Mouse (Mus musculus): Measurements from ENCODE around the gene 4930503B20Rik. TPM values are rescaled to one million over a fixed set of nuclear protein-coding genes. Genes with fewer than 3 reads are reported as not detected.

Gene 4930503B20Rik
- polyA plus RNA-seq, 1 experiment from 2014 or later: not detected

DNA sequence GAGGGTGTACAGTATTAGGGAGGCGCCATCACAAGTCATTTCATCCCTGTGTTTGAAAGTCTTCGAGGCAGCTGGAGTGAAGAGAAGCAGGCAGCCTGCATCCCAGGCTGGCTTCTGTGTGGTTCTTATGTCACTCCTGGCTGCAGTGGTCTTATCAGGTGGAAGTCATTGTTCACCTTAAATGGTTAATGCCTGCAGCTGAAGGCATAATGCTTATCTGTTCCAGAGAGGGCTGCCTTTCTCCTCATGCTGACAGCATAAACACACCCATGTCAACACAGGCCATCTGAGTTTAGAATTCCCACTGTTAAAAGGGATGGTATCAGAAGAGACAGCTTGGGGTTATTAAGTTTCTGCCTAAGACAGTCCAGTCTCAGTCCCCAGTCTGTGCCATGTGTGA lies 49.9 kb downstream of the 4930503B20Rik start:
- Histone ChIP-seq H3K27ac (ENCODE audit: low read length) (no peak overlapping the region), H3K4me2 (replicated peaks; ENCODE audit: low read depth, low read length) (no peak overlapping the region), H3K9me3 (ENCODE audit: control insufficient read depth, low read depth, low read length) (no peaks in the 10 kb centered on the region), H3K36me3 (ENCODE audit: control insufficient read depth, insufficient read depth, low read length) (no peaks in the 10 kb centered on the region), H3K9ac (replicated peaks; ENCODE audit: low read depth, low read length) (no peak overlapping the region), H3K4me3 (ENCODE audit: low read depth, low read length) (no peak overlapping the region), H3K27me3 (ENCODE audit: control insufficient read depth, insufficient read depth, low read length) (no peaks in the 10 kb centered on the region), H3K4me1 (ENCODE audit: control insufficient read depth, insufficient read depth, low read length) (no peaks in the 10 kb centered on the region)
- ATAC-seq (ENCODE audit: insufficient number of reproducible peaks, insufficient read depth, low FRiP score, low read depth): no peak
- 67% methylated on average over 2 of the region's 2 CpGs for WGBS

DNA sequence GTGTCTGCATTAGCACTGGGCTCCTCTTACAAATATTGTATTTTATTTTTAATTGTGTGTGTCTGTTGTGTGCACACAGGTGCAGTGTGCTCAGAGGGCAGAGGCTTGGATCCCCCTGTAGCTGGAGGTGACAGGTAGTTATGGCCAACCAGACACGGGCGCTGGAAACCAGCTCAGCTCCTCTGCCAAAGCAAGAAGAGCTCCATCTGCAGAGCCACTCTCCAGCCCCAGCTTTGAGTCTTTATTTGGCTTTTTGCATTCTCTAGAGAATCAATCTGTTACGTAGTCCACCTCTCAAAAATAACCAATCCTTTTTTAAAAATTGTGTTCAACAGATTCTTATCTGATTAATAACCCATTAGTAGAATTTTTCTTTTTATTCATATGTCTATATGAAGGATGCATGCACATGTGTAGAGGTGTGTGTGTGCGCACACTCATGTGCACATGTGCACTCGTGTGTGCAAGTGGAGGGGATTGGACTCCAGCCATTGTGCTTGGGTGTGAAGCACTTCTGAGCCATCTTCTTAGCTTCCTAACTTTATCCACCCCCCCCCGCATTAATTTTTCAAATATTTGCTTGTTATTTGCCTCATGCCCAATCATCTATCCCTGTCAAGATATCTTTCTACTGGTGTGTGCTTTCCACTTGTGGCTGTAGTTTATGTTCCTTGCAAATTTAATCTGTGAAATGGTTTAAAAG lies 51.8 kb downstream of the 4930503B20Rik start:
- H3K27ac ChIP-seq (ENCODE audit: low read length): no peak overlapping the region
- H3K9me3 ChIP-seq (ENCODE audit: control insufficient read depth, low read depth, low read length): no peaks in the 10 kb centered on the region
- no peak for ATAC-seq (ENCODE audit: insufficient number of reproducible peaks, insufficient read depth, low FRiP score, low read depth)
- no peak overlapping the region for H3K9ac ChIP-seq (replicated peaks; ENCODE audit: low read depth, low read length)
- no peaks in the 10 kb centered on the region for H3K4me1 ChIP-seq (ENCODE audit: control insufficient read depth, insufficient read depth, low read length)
- 84% methylated on average over 6 of the region's 6 CpGs for WGBS
- H3K4me2 ChIP-seq (replicated peaks; ENCODE audit: low read depth, low read length): no peak overlapping the region
- no peaks in the 10 kb centered on the region for H3K27me3 ChIP-seq (ENCODE audit: control insufficient read depth, insufficient read depth, low read length)
- H3K36me3 ChIP-seq (ENCODE audit: control insufficient read depth, insufficient read depth, low read length): no peaks in the 10 kb centered on the region
- no peak overlapping the region for H3K4me3 ChIP-seq (ENCODE audit: low read depth, low read length)

DNA sequence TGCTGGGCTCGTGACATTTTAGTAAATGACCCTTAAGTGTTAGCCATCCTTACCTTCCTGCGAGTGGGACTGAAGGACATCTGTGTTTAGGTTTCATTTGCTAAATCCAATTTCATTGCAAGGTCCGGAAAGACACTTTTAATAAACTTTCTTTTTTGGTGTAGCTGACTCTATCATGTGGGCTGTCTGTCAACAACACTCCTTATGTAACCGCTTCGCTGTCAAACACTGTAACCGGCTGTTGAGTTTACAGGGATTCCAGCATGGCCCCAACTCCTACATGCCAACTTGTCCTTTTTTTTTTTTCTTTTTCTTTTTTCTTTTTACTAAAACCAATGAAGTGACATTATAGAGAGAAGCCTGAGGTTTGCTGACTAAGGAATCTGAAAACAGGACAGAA lies 52.7 kb downstream of the 4930503B20Rik start:
- H3K9me3 ChIP-seq (ENCODE audit: control insufficient read depth, low read depth, low read length): no peaks in the 10 kb centered on the region
- no peak overlapping the region for H3K9ac ChIP-seq (replicated peaks; ENCODE audit: low read depth, low read length)
- no peaks in the 10 kb centered on the region for H3K4me1 ChIP-seq (ENCODE audit: control insufficient read depth, insufficient read depth, low read length)
- no peak overlapping the region for H3K4me3 ChIP-seq (ENCODE audit: low read depth, low read length)
- no peak overlapping the region for H3K27ac ChIP-seq (ENCODE audit: low read length)
- no peak for ATAC-seq (ENCODE audit: insufficient number of reproducible peaks, insufficient read depth, low FRiP score, low read depth)
- H3K36me3 ChIP-seq (ENCODE audit: control insufficient read depth, insufficient read depth, low read length): no peaks in the 10 kb centered on the region
- WGBS: 62% methylated on average over 6 of the region's 6 CpGs
- H3K27me3 ChIP-seq (ENCODE audit: control insufficient read depth, insufficient read depth, low read length): no peaks in the 10 kb centered on the region
- no peak overlapping the region for H3K4me2 ChIP-seq (replicated peaks; ENCODE audit: low read depth, low read length)

DNA sequence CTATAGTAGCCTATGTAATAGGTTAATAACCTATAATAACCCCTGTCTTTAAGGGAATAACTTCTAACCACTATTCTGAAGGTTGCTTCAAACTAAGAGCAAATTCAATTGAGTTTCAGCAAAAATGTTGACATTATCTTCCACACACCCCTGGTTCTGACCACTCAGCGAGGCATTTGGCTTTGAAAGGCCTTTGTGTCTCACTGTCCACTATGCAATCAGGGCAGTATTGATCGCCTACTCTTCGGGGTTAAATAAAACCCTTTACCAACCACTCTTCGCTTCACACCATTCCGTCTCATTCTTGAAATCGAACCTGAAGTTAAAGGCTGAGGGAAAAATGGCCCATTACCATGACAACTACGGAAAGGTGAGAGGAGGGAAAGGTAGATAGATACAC lies 54.3 kb downstream of the 4930503B20Rik start:
- 79% methylated on average over 7 of the region's 7 CpGs for whole genome bisulfite sequencing
- no peaks in the 10 kb centered on the region for H3K27me3 ChIP-seq (ENCODE audit: control insufficient read depth, insufficient read depth, low read length)

DNA sequence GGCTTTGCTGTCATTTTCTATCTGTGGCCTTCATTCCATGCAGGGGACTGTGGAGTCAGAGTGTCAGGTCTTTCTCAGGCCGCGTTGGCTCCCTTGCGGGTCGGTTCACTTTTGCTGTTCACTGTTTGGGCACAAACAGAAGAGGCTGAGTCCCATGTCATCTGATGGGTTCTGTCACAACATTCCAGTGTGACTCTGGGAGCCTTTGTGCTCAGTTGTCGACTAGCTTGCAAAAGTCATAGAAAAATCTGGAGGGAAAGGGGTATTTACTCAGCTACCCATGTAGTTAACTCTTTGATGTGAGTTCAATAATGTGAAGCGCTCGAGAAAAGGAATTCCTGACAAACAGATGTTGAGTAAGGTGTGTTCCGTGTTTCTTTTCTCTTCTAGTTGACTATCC lies 54.7 kb downstream of the 4930503B20Rik start:
- no peak overlapping the region for H3K4me3 ChIP-seq (ENCODE audit: low read depth, low read length)
- no peaks in the 10 kb centered on the region for H3K27me3 ChIP-seq (ENCODE audit: control insufficient read depth, insufficient read depth, low read length)
- H3K36me3 ChIP-seq (ENCODE audit: control insufficient read depth, insufficient read depth, low read length): no peaks in the 10 kb centered on the region
- WGBS: 82% methylated on average over 8 of the region's 8 CpGs
- ATAC-seq (ENCODE audit: insufficient number of reproducible peaks, insufficient read depth, low FRiP score, low read depth): no peak
- H3K4me1 ChIP-seq (ENCODE audit: control insufficient read depth, insufficient read depth, low read length): no peaks in the 10 kb centered on the region
- no peak overlapping the region for H3K4me2 ChIP-seq (replicated peaks; ENCODE audit: low read depth, low read length)
- H3K9me3 ChIP-seq (ENCODE audit: control insufficient read depth, low read depth, low read length): no peaks in the 10 kb centered on the region
- no peak overlapping the region for H3K27ac ChIP-seq (ENCODE audit: low read length)
- H3K9ac ChIP-seq (replicated peaks; ENCODE audit: low read depth, low read length): no peak overlapping the region

More for the DNA sequence above, 54.3 kb downstream of the 4930503B20Rik start:
- Histone ChIP-seq H3K4me2 (replicated peaks; ENCODE audit: low read depth, low read length) (no peak overlapping the region), H3K4me1 (ENCODE audit: control insufficient read depth, insufficient read depth, low read length) (no peaks in the 10 kb centered on the region), H3K27ac (ENCODE audit: low read length) (no peak overlapping the region), H3K9ac (replicated peaks; ENCODE audit: low read depth, low read length) (no peak overlapping the region), H3K4me3 (ENCODE audit: low read depth, low read length) (no peak overlapping the region), H3K9me3 (ENCODE audit: control insufficient read depth, low read depth, low read length) (no peaks in the 10 kb centered on the region), H3K36me3 (ENCODE audit: control insufficient read depth, insufficient read depth, low read length) (no peaks in the 10 kb centered on the region)
- no peak for ATAC-seq (ENCODE audit: insufficient number of reproducible peaks, insufficient read depth, low FRiP score, low read depth)

DNA sequence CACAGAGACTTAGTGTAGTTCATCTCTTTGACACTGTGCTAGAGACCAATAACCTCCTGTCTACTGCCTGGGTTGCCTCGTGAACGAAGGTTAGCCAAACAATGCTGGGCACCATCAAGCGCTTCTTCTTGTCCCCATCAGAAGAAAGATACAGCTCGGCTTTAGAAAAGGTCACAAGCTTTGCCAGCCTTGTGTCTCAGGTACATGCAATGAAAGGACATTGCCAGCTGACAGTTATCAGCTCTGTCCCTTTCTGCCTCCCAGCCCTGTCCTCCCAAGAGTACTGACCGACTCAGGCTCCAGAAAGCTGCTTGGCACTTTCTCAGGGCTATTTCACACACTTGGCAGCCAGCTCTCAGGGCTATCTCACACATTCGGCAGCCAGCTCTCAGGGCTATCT lies 55.7 kb downstream of the 4930503B20Rik start:
- Histone ChIP-seq H3K4me2 (replicated peaks; ENCODE audit: low read depth, low read length) (no peak overlapping the region), H3K27ac (ENCODE audit: low read length) (no peak overlapping the region), H3K4me1 (ENCODE audit: control insufficient read depth, insufficient read depth, low read length) (no peaks in the 10 kb centered on the region), H3K9me3 (ENCODE audit: control insufficient read depth, low read depth, low read length) (no peaks in the 10 kb centered on the region), H3K36me3 (ENCODE audit: control insufficient read depth, insufficient read depth, low read length) (no peaks in the 10 kb centered on the region), H3K9ac (replicated peaks; ENCODE audit: low read depth, low read length) (no peak overlapping the region), H3K27me3 (ENCODE audit: control insufficient read depth, insufficient read depth, low read length) (no peaks in the 10 kb centered on the region), H3K4me3 (ENCODE audit: low read depth, low read length) (no peak overlapping the region)
- 87% methylated on average over 6 of the region's 6 CpGs for WGBS
- ATAC-seq (ENCODE audit: insufficient number of reproducible peaks, insufficient read depth, low FRiP score, low read depth): no peak

Other genes starting within 250 kb of the 4930503B20Rik start
- 24.0 and 28.2 TPM in 2 replicates for gene Ssx2ip, start 246.7 kb downstream of the 4930503B20Rik start, polyA plus RNA-seq (2014; fragmentation: Nextera tagmentation; extraction: Ambion mirVana)
- 12.4 and 14.6 TPM in 2 replicates for gene Ctbs, start 201.5 kb downstream of the 4930503B20Rik start, polyA plus RNA-seq (2014; fragmentation: Nextera tagmentation; extraction: Ambion mirVana)
- 6.3 and 8.0 TPM in 2 replicates for gene Spata1, start 151.6 kb downstream of the 4930503B20Rik start, polyA plus RNA-seq (2014; fragmentation: Nextera tagmentation; extraction: Ambion mirVana)
- 946 and 996 TPM in 2 replicates for gene Gng5, start 151.5 kb downstream of the 4930503B20Rik start, polyA plus RNA-seq (2014; fragmentation: Nextera tagmentation; extraction: Ambion mirVana)
- 48.0 and 48.1 TPM in 2 replicates for gene Rpf1, start 129.9 kb downstream of the 4930503B20Rik start, polyA plus RNA-seq (2014; fragmentation: Nextera tagmentation; extraction: Ambion mirVana)
- not detected in 2 replicates for gene Uox, start 80.9 kb downstream of the 4930503B20Rik start, polyA plus RNA-seq (2014; fragmentation: Nextera tagmentation; extraction: Ambion mirVana)
- gene Dnase2b, start 35.7 kb downstream of the 4930503B20Rik start, polyA plus RNA-seq (2014; fragmentation: Nextera tagmentation; extraction: Ambion mirVana): not detected in 2 replicates
- 0.46 and 1.00 TPM in 2 replicates for gene Samd13, start 34.3 kb upstream of the 4930503B20Rik start, polyA plus RNA-seq (2014; fragmentation: Nextera tagmentation; extraction: Ambion mirVana)
- 68.4 and 69.2 TPM in 2 replicates for gene Prkacb, start 161.7 kb upstream of the 4930503B20Rik start, polyA plus RNA-seq (2014; fragmentation: Nextera tagmentation; extraction: Ambion mirVana)
- gene Ttll7, start 201.1 kb upstream of the 4930503B20Rik start, polyA plus RNA-seq (2014; fragmentation: Nextera tagmentation; extraction: Ambion mirVana): 2.9 and 3.4 TPM in 2 replicates

Data from stomach, embryonic 14.5 days (tissue).